Mouse (Mus musculus): ENCODE results near the gene Ankrd33b. TPM values are rescaled to one million over a fixed set of nuclear protein-coding genes. Genes with fewer than 3 reads are reported as not detected.
A peak's percentile ranks its signal among the peaks of the same experiment; 100 is the strongest.

Gene Ankrd33b
- total and polyA plus RNA-seq, 2 experiments = 9.1 to 13.1 TPM

GRCm38 (mm10) chr15:31253963-31254362 lies 113.6 kb downstream of the Ankrd33b start:
- DNase-seq (ENCODE audit: extremely low read depth, low read depth, low spot score) = peak; percentile 89
- Histone ChIP-seq H3K27ac (replicated peaks; ENCODE audit: insufficient read depth, low read depth, low read length) (peak overlapping the region; percentile 94), H3K4me1 (ENCODE audit: control insufficient read depth, insufficient read depth, low read length) (peaks cover 60% of the 10 kb centered on the region), H3K36me3 (ENCODE audit: control insufficient read depth, insufficient read depth, low read length) (no peaks in the 10 kb centered on the region), H3K9ac (ENCODE audit: low read depth, low read length) (peak overlapping the region; percentile 64; the same call in 1 of the 2 replicates), H3K27me3 (ENCODE audit: control insufficient read depth, insufficient read depth, low read length) (no peaks in the 10 kb centered on the region), H3K79me2 (ENCODE audit: control insufficient read depth, insufficient read depth, low read length) (peaks cover 22% of the 10 kb centered on the region), H3K4me3 (ENCODE audit: insufficient read depth, low read depth, low read length) (no peak overlapping the region)
- 27% methylated on average over 4 of the region's 4 CpGs for WGBS
- TF ChIP-seq CTCF (IDR thresholded peaks at IDR 0.05; ENCODE audit: low read depth, low read length) (no peak), POLR2A (IDR thresholded peaks at IDR 0.05; ENCODE audit: extremely low read depth, insufficient read depth, low read length) (no peak)

DNA sequence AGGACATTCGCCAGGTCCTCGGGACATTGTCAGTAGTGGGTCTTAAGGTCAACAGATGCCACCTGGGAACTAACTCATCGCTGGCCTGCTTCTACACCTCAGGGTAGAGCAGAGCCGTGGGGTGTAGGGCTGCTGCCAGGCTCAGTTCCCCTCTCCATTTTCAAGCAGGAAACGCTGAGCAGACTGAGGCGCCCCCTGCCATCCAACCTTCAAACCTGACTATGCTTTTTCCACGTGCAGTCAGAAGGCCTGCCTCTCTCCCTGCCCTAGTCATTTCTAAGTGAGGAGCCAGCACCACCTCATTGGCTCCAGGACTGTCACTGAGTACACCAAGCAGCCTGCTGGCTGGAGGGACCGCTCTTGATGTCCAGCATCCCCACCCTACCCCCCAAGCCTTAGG lies 114.1 kb downstream of the Ankrd33b start:
- WGBS = 60% methylated on average over 8 of the region's 8 CpGs
- H3K4me1 ChIP-seq (ENCODE audit: control insufficient read depth, insufficient read depth, low read length) = peaks cover 60% of the 10 kb centered on the region

GRCm38 (mm10) chr15:31252590-31253311 lies 114.8 kb downstream of the Ankrd33b start:
- peaks cover 60% of the 10 kb centered on the region for H3K4me1 ChIP-seq (ENCODE audit: control insufficient read depth, insufficient read depth, low read length)
- peak overlapping the region; percentile 94 for H3K27ac ChIP-seq (replicated peaks; ENCODE audit: insufficient read depth, low read depth, low read length)
- no peak overlapping the region; the same call in 1 of the 2 replicates for H3K9ac ChIP-seq (ENCODE audit: low read depth, low read length)
- no peaks in the 10 kb centered on the region for H3K27me3 ChIP-seq (ENCODE audit: control insufficient read depth, insufficient read depth, low read length)
- TF ChIP-seq POLR2A (IDR thresholded peaks at IDR 0.05; ENCODE audit: extremely low read depth, insufficient read depth, low read length) (no peak), CTCF (IDR thresholded peaks at IDR 0.05; ENCODE audit: low read depth, low read length) (no peak)
- H3K79me2 ChIP-seq (ENCODE audit: control insufficient read depth, insufficient read depth, low read length) = peaks cover 27% of the 10 kb centered on the region
- H3K4me3 ChIP-seq (ENCODE audit: insufficient read depth, low read depth, low read length) = no peak overlapping the region
- H3K36me3 ChIP-seq (ENCODE audit: control insufficient read depth, insufficient read depth, low read length) = no peaks in the 10 kb centered on the region
- 77% methylated on average over 16 of the region's 16 CpGs for WGBS
- DNase-seq (ENCODE audit: extremely low read depth, low read depth, low spot score) = no peak

More for the DNA sequence above, 114.1 kb downstream of the Ankrd33b start:
- H3K27me3 ChIP-seq (ENCODE audit: control insufficient read depth, insufficient read depth, low read length) = no peaks in the 10 kb centered on the region
- TF ChIP-seq POLR2A (IDR thresholded peaks at IDR 0.05; ENCODE audit: extremely low read depth, insufficient read depth, low read length) (no peak), CTCF (IDR thresholded peaks at IDR 0.05; ENCODE audit: low read depth, low read length) (no peak)
- peak overlapping the region; percentile 64 for H3K9ac ChIP-seq (ENCODE audit: low read depth, low read length)
- H3K27ac ChIP-seq (replicated peaks; ENCODE audit: insufficient read depth, low read depth, low read length) = peak overlapping the region; percentile 94
- no peak overlapping the region for H3K4me3 ChIP-seq (ENCODE audit: insufficient read depth, low read depth, low read length)
- DNase-seq (ENCODE audit: extremely low read depth, low read depth, low spot score) = no peak
- H3K79me2 ChIP-seq (ENCODE audit: control insufficient read depth, insufficient read depth, low read length) = peaks cover 27% of the 10 kb centered on the region
- H3K36me3 ChIP-seq (ENCODE audit: control insufficient read depth, insufficient read depth, low read length) = no peaks in the 10 kb centered on the region

DNA sequence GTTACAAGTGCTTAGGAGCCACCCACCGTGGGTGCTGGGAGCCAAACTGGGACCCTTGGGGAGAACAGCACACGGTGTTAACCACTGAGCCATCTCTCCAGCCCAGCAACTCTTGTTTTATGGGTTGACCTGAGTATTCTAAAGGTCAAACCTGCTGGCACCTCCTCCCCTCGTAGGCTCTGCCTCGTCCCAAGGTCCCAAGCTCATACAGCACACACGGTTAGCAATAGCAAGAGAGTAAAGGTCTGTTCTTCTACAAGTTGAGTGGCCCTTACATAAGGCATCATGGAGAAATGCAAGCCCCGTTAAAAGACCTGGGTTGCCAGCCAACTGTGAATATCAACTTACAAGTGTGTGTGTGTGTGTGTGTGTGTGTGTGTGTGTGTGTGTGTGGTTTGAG lies 116.3 kb downstream of the Ankrd33b start:
- H3K4me3 ChIP-seq (ENCODE audit: insufficient read depth, low read depth, low read length) = no peak overlapping the region
- H3K27me3 ChIP-seq (ENCODE audit: control insufficient read depth, insufficient read depth, low read length) = no peaks in the 10 kb centered on the region
- no peaks in the 10 kb centered on the region for H3K36me3 ChIP-seq (ENCODE audit: control insufficient read depth, insufficient read depth, low read length)
- TF ChIP-seq POLR2A (IDR thresholded peaks at IDR 0.05; ENCODE audit: extremely low read depth, insufficient read depth, low read length) (no peak), CTCF (IDR thresholded peaks at IDR 0.05; ENCODE audit: low read depth, low read length) (no peak)
- H3K4me1 ChIP-seq (ENCODE audit: control insufficient read depth, insufficient read depth, low read length) = peaks cover 53% of the 10 kb centered on the region
- peaks cover 22% of the 10 kb centered on the region for H3K79me2 ChIP-seq (ENCODE audit: control insufficient read depth, insufficient read depth, low read length)
- peak; percentile 80 for DNase-seq (ENCODE audit: extremely low read depth, low read depth, low spot score)
- H3K9ac ChIP-seq (ENCODE audit: low read depth, low read length) = no peak overlapping the region
- WGBS = 45% methylated on average over 6 of the region's 6 CpGs
- H3K27ac ChIP-seq (replicated peaks; ENCODE audit: insufficient read depth, low read depth, low read length) = peak overlapping the region; percentile 80

GRCm38 (mm10) chr15:31250676-31251075 lies 116.8 kb downstream of the Ankrd33b start:
- WGBS = 94% methylated on average over 3 of the region's 3 CpGs
- Histone ChIP-seq H3K27me3 (ENCODE audit: control insufficient read depth, insufficient read depth, low read length) (no peaks in the 10 kb centered on the region), H3K27ac (replicated peaks; ENCODE audit: insufficient read depth, low read depth, low read length) (peak overlapping the region; percentile 80), H3K9ac (ENCODE audit: low read depth, low read length) (no peak overlapping the region), H3K36me3 (ENCODE audit: control insufficient read depth, insufficient read depth, low read length) (no peaks in the 10 kb centered on the region), H3K4me1 (ENCODE audit: control insufficient read depth, insufficient read depth, low read length) (peaks cover 48% of the 10 kb centered on the region), H3K79me2 (ENCODE audit: control insufficient read depth, insufficient read depth, low read length) (peaks cover 22% of the 10 kb centered on the region), H3K4me3 (ENCODE audit: insufficient read depth, low read depth, low read length) (no peak overlapping the region)
- TF ChIP-seq POLR2A (IDR thresholded peaks at IDR 0.05; ENCODE audit: extremely low read depth, insufficient read depth, low read length) = no peak
- no peak for TF ChIP-seq CTCF (IDR thresholded peaks at IDR 0.05; ENCODE audit: low read depth, low read length)
- no peak for DNase-seq (ENCODE audit: extremely low read depth, low read depth, low spot score)

- peaks cover 45% of the 10 kb centered on the region for H3K4me1 ChIP-seq (ENCODE audit: control insufficient read depth, insufficient read depth, low read length)
- H3K36me3 ChIP-seq (ENCODE audit: control insufficient read depth, insufficient read depth, low read length) = no peaks in the 10 kb centered on the region
- H3K27me3 ChIP-seq (ENCODE audit: control insufficient read depth, insufficient read depth, low read length) = no peaks in the 10 kb centered on the region
- H3K9ac ChIP-seq (ENCODE audit: low read depth, low read length) = no peak overlapping the region
- no peak for TF ChIP-seq CTCF (IDR thresholded peaks at IDR 0.05; ENCODE audit: low read depth, low read length)
- TF ChIP-seq POLR2A (IDR thresholded peaks at IDR 0.05; ENCODE audit: extremely low read depth, insufficient read depth, low read length) = no peak
- 36% methylated on average over 2 of the region's 2 CpGs for whole genome bisulfite sequencing
- no peak overlapping the region for H3K27ac ChIP-seq (replicated peaks; ENCODE audit: insufficient read depth, low read depth, low read length)
- DNase-seq (ENCODE audit: extremely low read depth, low read depth, low spot score) = no peak
- no peak overlapping the region for H3K4me3 ChIP-seq (ENCODE audit: insufficient read depth, low read depth, low read length)
- H3K79me2 ChIP-seq (ENCODE audit: control insufficient read depth, insufficient read depth, low read length) = peaks cover 25% of the 10 kb centered on the region; the same call in 1 of the 2 replicates
Observed at GRCm38 (mm10) chr15:31250027-31250426, 117.5 kb downstream of the Ankrd33b start.
